Mouse (Mus musculus) lung, adult 18-20 months (tissue): ENCODE data around the gene Srrm1.
"Not testable (repeated sequence)": the region's sequence is repeated elsewhere in the genome, so short reads cannot be mapped to it uniquely, and the experiment has no call there.

Experiments used
- DNase-seq, 2 experiments: peaks; one replicate each; pipeline ENCODE4 v3.0.0; 2022; ENCODE audit warnings: mixed read lengths in 2 of 2

The Srrm1 gene

GRCm38 (mm10) chr4:135298680-135299079, 54.4 kb downstream of the Srrm1 start:
- peak; percentile 33 to 69 for DNase-seq

DNA sequence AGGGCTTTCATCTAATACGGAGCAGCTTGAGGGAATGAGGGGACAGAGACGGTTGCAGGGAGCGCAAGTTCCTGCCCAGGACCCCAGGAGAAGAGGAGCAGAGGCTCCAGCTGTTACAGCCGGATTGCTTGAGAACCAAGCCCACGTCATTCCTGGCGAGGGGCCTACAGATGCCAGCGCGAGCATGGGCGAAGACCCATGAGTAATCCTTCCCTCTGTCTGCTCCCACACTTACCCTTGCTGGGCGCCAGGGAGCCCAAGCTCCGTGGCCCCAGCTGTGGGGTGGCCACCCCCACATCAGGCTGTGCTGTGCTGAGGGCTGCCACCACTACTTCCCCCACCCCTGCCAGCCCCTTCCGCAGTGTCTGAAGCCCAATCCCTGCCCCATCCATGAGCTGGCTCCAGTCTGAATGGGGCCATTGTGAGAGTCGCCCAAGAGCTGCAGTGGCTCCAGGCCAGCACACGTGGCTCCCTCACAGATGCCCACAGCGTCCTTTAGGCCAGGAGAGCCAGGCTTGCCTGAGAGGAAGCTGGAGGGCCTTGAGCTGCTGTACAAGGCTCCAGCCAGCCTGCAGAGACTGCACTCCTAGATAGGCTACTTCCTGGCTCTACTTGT, 55.1 kb downstream of the Srrm1 start:
- DNase-seq = peak; percentile 70 to 80

DNA sequence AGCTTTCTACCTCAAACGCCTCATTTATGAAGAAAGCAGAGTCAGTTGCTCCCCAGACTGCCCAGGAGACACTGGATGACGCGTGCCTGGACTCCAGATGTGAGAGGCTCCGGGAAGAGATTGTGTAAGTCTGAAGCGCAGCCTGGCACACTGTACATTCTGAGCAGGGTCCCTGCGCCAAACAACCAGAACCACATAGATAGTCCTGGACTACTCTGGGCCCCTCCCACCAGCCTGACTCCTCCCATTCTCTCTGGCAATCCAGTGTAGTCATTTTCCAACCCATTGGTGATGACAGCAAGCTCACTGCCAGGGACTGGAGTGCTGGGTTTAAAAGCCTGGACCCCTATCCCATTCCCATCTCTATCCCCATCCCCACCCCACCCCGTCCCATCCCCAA, 56.0 kb downstream of the Srrm1 start:
- DNase-seq = peak; percentile 57 to 62

DNA sequence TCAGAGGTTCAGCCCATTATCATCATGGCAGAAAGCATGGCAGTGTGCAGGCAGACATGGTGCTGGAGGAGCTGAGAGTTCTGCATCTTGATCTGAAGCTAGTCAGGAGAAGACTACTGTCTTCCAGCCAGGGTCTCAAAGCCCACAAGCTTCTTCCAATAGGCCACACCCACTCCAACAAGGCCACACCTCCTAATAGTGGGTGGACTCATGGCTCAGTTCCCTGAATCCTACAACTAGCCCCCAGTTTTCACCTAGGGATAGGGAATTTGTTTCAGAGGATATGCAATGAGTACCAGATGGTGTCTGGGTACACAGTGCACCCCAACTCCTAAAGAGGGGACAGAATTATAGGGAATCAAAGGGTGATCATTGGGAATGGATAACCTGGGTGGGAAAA, 56.6 kb downstream of the Srrm1 start:
- DNase-seq = no peak

- DNase-seq = peak; percentile 52 to 69
Measured at GRCm38 (mm10) chr4:135293813-135294212, 59.3 kb downstream of the Srrm1 start.

DNA sequence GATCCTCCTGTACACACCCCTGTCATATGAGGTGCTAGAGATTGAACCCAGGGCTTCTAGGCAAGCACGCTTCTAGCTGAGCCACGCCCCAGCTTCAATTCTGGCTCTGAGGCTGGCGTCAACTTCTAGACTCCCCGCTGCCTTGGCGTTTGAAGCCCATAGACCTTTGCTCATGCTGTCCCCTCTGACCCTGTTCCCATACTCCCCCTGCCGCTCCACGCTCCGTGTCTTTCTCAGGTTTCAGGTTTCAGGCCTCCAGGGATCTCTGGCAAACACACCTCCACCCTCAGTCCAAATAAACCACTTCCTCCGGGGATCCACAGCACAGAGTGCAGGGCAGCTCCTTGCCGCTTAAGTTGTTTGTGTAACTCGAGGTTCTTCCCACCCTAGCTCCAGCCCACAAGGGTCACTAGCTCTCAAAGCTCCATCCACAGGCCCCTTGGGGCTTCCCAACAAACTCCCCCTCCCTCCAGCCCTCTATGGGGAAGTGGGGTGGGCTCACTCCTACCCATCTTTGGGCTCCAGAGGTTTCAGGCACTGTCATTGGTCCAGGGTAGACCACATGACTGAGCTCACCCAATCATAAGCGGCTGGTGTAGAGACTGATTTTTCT, 60.5 kb downstream of the Srrm1 start:
- peak; percentile 78 to 88 for DNase-seq

DNA sequence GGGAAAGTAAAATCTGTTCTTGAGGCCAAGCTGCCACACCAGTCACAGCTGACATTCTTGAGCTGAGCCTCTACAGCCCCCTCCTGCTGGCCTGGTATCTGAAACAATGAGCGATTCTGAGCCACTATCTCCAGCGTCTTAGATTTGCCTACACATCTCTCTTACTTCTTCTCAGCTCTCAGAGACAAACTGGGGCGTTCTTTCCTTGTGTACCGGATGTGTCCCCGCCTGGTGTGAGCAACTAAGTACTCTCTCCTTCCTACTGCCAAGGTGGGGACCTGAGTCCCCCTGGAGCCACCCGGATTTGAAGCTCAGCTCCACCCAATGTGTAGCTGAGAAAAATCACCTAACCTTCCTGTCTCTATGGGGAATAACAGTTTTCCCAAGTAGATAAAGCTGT, 61.3 kb downstream of the Srrm1 start:
- DNase-seq = peak in 1 of 2 experiments; percentile 58

DNA sequence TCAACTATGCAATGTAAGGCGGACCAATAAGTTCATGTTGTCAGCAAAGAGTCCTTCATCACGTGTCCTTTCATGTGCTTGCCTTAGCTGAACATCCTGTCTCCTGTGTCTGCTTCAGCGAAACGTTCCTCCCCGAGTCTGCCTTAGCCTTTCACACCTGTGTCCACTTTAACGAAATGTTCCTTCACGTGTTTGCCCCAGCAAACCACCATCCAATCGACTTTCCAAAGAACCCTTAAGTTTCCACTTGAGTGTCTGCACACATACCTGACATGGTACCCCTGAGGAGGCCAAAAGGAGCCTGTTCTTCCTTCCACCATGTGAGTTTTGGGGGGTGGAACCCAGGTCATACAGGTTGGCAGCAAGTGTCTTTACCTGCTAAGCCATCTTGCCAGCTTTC, 61.9 kb downstream of the Srrm1 start:
- DNase-seq = peak; percentile 56 to 76

DNA sequence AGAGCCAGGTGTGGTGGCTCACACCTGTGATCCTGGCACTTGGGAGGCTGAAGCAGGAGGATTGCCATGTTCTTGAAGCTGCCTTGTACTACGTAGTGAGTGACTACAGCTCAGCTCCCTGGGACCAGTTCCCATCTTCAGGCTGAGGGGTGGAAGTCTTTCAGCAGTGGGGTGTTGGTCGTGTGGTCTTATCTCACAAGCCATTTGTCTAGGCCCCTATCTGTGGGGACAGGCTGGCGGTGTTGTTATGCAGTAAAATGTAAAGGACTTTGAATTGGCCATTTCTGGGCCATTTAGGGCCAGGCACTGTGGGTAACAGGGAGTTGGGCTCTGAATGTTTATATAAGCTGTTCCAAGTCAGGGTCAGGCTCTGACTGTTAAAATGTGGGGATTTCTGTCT, 65.1 kb downstream of the Srrm1 start:
- DNase-seq = no peak

DNA sequence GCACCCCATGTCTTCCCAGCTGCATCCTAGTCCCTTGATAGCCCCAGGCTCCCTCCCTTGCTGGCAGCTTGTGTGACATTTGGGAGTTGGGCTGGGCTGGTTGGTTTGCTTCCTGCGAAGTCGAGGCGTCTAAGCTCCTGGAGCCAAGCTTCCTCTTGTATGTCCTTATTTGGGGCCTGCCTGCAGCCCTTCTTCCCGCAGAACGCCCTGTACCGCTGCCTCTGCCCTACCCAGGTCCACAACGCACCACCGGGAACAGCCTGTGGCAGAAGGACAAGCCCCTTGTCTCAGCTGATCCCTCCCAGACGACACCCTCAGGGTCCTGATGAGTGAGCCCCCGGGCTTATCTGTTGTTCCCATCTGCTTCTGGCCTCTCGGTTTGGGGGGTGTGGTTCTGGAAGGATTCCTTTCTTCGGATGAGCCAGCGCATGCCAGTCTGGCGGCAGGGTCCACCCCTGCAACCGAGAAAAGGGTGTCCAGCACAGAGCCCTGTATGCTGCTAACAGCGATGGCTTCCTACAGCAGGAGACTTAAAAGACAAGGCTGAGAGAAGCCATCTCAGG, 66.2 kb downstream of the Srrm1 start:
- peak; percentile 81 to 86 for DNase-seq

- DNase-seq = no peak
Measured at GRCm38 (mm10) chr4:135286033-135286622, 67.0 kb downstream of the Srrm1 start.

GRCm38 (mm10) chr4:135285436-135285835, 67.7 kb downstream of the Srrm1 start:
- DNase-seq = no peak

- DNase-seq = no peak
Measured at GRCm38 (mm10) chr4:135283875-135284274, 69.2 kb downstream of the Srrm1 start.

GRCm38 (mm10) chr4:135283417-135283816, 69.7 kb downstream of the Srrm1 start:
- DNase-seq = no peak

DNA sequence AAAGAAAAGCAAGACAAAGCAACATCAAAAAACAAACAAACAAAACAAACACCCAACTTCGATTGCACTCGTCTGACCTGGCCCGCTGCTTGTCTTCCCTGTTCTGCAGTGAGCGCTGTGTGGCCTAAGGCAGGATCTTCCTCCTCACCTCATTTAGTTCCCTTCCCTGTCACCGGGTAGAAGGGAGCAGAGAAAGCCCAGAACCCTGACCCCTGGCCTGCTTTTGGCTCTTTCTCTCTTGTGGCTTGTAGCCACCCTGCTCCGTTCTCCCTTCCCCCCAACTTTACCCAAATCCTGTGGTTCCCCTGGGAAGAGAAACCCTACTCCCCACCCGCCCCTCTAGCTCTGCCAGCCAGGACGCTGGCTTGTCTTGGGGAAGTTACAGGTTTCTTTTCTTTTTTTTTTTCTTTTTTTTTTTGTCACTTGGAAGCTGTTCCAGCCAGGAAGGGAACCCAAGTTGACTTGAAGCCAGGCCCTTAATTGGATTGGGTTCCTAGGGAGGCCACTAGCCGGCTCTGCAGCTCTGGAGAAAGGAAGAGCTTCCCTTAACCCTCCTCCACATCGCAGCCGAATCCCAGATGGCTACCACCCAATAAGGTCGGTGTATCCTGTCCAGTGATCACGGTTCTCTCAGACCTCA, 70.3 kb downstream of the Srrm1 start:
- peak; percentile 56 to 69 for DNase-seq

DNA sequence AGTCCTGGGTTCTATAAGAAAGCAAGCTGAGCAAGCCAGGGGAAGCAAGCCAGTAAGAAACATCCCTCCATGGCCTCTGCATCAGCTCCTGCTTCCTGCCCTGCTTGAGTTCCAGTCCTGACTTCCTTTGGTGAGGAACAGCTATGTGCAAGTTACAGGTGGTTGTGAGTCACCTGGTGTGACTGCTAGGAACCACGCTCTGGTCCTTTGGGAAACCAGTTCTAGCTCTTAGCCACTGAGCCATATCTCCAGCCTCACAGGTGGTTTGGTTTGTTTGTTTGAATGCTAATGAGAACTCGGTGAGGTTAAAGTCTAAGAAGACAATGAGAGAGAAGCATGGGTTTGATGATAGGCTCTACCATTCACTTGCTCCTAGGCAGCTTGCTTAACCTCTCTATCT, 73.1 kb downstream of the Srrm1 start:
- not testable (repeated sequence) for DNase-seq

GRCm38 (mm10) chr4:135276681-135277379, 76.3 kb downstream of the Srrm1 start:
- DNase-seq = no peak

DNA sequence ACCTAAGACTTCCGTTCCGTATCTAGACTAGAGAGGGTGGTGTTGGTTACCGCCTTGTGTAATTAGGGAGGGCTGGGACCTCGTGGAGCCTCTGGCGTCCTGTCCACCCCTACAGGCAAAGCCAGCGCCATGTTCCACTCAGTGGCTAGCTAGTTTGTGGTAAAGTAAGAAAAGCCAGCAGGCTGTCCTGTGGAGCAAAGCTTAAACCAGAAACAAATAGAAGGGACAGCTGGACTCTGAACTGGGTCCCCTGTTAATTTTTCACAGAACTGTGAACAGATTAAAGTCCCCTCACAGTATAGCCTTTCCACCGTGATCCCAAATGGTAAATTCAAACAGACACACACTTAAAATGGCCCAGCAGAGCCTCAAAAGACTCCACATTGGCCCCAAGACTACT, 78.4 kb downstream of the Srrm1 start:
- DNase-seq = no peak

GRCm38 (mm10) chr4:135273307-135273682, 79.8 kb downstream of the Srrm1 start:
- DNase-seq = peak; percentile 80 to 85

DNA sequence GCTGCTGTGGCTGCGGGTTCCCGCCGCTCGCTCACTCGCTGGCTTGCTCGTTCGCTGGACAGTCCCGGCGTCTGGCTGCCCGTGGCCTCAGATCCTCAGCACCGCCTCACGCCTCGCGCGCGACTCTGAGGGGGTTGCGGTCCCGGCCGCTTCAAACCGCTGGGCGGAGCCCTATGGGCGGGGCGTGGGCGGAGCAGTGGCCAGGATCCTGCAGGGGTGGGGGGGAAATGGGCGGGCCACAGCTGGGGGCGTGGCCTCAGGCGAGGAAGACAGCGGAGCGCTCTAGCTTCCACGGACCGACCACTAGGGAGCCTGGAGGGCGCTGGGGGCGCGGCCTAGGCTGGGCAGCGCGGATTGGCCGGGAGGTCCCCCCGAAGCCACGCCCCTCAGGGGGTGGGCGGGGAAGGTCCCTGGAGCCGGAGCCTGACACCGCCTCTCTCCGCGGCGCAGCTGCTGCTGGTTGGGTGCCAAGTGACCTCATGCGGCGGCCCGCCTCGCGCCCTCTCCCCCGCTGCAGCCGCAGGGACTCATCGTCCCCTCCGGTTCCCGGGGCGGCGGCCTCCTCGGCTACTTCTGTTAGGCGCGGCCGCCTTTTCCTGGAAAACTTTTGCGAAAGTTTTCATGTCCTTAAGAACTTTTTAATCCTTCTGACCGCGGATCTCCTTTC, 80.3 kb downstream of the Srrm1 start, which contains the start of gene Clic4:
Gene Clic4 (minus strand): TSS at position 175 of the 667 bp plus-strand sequence.
- peak; percentile 99 to 100 for DNase-seq

GRCm38 (mm10) chr4:135271881-135272616, 81.1 kb downstream of the Srrm1 start:
- DNase-seq = peak; percentile 75 to 81
